ENCODE assay signal across 30 mouse cellular contexts in the genomic region with DNA sequence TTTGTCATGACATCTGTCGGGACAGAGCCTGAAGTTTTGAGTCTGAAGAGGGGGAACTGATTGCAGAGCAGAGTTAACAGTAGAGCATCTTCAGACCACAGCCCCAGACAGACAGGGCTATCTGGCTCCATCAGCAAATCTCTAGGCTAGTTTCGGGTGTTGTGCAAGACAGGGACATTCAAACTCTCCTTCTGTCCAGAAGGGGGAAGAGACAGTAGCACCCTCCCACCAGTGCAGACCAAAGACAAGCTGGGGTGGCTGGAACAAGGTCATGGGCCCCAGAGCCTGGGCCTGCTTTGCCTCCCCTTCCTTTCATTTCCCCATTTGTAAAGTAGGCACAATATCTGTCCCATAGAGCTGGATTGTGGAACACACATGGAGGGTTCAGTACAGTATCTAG.
A peak's percentile ranks its signal among the peaks of the same experiment; 100 is the strongest.
DNase-seq lines count a peak whose midpoint lies in the region; ATAC-seq and TF ChIP-seq lines count a peak whose summit lies in the region.
"Had no signal": no experiment of that assay in that cellular context is flagged by ENCODE, and none has a peak within 500 bp of the region (broad histone marks: within the 10 kb centered on the region; RNA-seq: fewer than 3 reads in every experiment).

No protein-coding gene starts in this region.

- WGBS in liver, adult 2 months, result 36% methylated on average over 2 of the region's 2 CpGs
- 64% methylated on average over 2 of the region's 2 CpGs for WGBS in liver, postnatal 0 days (ENCODE audit: insufficient replicate concordance)
- WGBS in forebrain, postnatal 0 days, result 85% methylated on average over 2 of the region's 2 CpGs

- H3K79me2 ChIP-seq in liver, adult 2 months (ENCODE audit: control insufficient read depth, insufficient read depth, low read length), result no peaks in the 10 kb centered on the region

- no peak overlapping the region for H3K27ac ChIP-seq in liver, adult 2 months (replicated peaks; ENCODE audit: insufficient read depth, low read depth, low read length)
- H3K27ac ChIP-seq in liver, postnatal 0 days (ENCODE audit: low read depth), result no peak overlapping the region
- H3K27ac ChIP-seq in forebrain, postnatal 0 days (ENCODE audit: low read depth, low read length), result no peak overlapping the region
- H3K27ac ChIP-seq: embryonic facial prominence, embryonic 13.5 days; forebrain, embryonic 10.5 days; limb, embryonic 13.5 days; midbrain, embryonic 12.5 days; neural tube, embryonic 12.5 days had no signal

- ATAC-seq in liver, postnatal 0 days, result no peak
- ATAC-seq in common myeloid progenitor, adult 5-6 weeks (replicated peaks; ENCODE audit: low read depth, poor library complexity, severe bottlenecking), result 0 out of 2 replicates have a peak, but pooled peaks have one; percentile 32
- ATAC-seq in forebrain, postnatal 0 days, result no peak
- ATAC-seq: forebrain, embryonic 16.5 days; intestine, postnatal 0 days; lung, postnatal 0 days had no signal

- no peak for TF ChIP-seq CTCF in liver, adult 2 months (IDR thresholded peaks at IDR 0.05; ENCODE audit: low read depth, low read length)
- no peak for TF ChIP-seq CTCF in liver, postnatal 0 days (IDR thresholded peaks at IDR 0.05; ENCODE audit: low read depth)
- no peak for TF ChIP-seq CTCF in forebrain, postnatal 0 days (IDR thresholded peaks at IDR 0.05; ENCODE audit: low read depth)

- peak; percentile 47 for DNase-seq in layer of hippocampus, adult 11-12 months (ENCODE audit: low spot score)
- no peak for DNase-seq in layer of hippocampus, adult 9-10 months (ENCODE audit: low spot score)
- DNase-seq in liver, adult 2 months (ENCODE audit: extremely low read depth, low read depth, low spot score), result peak; percentile 26
- no peak for DNase-seq in liver, postnatal 0 days
- no peak for DNase-seq in forebrain, postnatal 0 days
- DNase-seq in thymus, postnatal 0 days (ENCODE audit: low spot score), result no peak
- DNase-seq: adrenal gland, adult 8-10 months; cerebellum, adult 9-10 months; cerebellum, postnatal 36 days; gastrocnemius, postnatal 10 days; kidney, adult 9 months; kidney, postnatal 14 days; lung, adult 18-20 months; lung, postnatal 4 days; right cerebral cortex, adult 18-20 months; spleen, adult 18-20 months; thymus, postnatal 25 days had no signal

- no peaks in the 10 kb centered on the region for H3K4me1 ChIP-seq in liver, adult 2 months (ENCODE audit: control insufficient read depth, insufficient read depth, low read length)
- no peaks in the 10 kb centered on the region for H3K4me1 ChIP-seq in liver, postnatal 0 days (ENCODE audit: insufficient read depth)
- H3K4me1 ChIP-seq in forebrain, postnatal 0 days (ENCODE audit: insufficient read depth), result peaks cover 2% of the 10 kb centered on the region; the same call in 1 of the 2 replicates
- H3K4me1 ChIP-seq: embryonic facial prominence, embryonic 13.5 days; forebrain, embryonic 10.5 days; heart, embryonic 12.5 days; limb, embryonic 13.5 days; megakaryocyte, embryonic 14.5 days; midbrain, embryonic 12.5 days; neural tube, embryonic 12.5 days had no signal

- H3K27me3 ChIP-seq in liver, adult 2 months (ENCODE audit: control insufficient read depth, insufficient read depth, low read length), result no peaks in the 10 kb centered on the region
- no peaks in the 10 kb centered on the region for H3K27me3 ChIP-seq in liver, postnatal 0 days (ENCODE audit: insufficient read depth, low read length)
- no peaks in the 10 kb centered on the region for H3K27me3 ChIP-seq in forebrain, postnatal 0 days (ENCODE audit: insufficient read depth, low read length)
- H3K27me3 ChIP-seq: embryonic facial prominence, embryonic 13.5 days; limb, embryonic 13.5 days; megakaryocyte, embryonic 14.5 days; midbrain, embryonic 12.5 days; neural tube, embryonic 12.5 days had no signal

- H3K9ac ChIP-seq in liver, adult 2 months (ENCODE audit: low read depth, low read length), result no peak overlapping the region
- H3K9ac ChIP-seq in liver, postnatal 0 days (replicated peaks), result no peak overlapping the region
- H3K9ac ChIP-seq in forebrain, postnatal 0 days, result no peak overlapping the region
- H3K9ac ChIP-seq: embryonic facial prominence, embryonic 13.5 days; heart, embryonic 12.5 days; limb, embryonic 13.5 days; midbrain, embryonic 12.5 days; neural tube, embryonic 12.5 days had no signal

- H3K36me3 ChIP-seq in liver, adult 2 months (ENCODE audit: control insufficient read depth, insufficient read depth, low read length), result no peaks in the 10 kb centered on the region
- no peaks in the 10 kb centered on the region for H3K36me3 ChIP-seq in liver, postnatal 0 days (replicated peaks; ENCODE audit: insufficient read depth, low read length)
- H3K36me3 ChIP-seq in forebrain, postnatal 0 days (ENCODE audit: insufficient read depth), result no peaks in the 10 kb centered on the region
- H3K36me3 ChIP-seq: embryonic facial prominence, embryonic 13.5 days; forebrain, embryonic 10.5 days; G1E; heart, embryonic 12.5 days; limb, embryonic 13.5 days; midbrain, embryonic 12.5 days; neural tube, embryonic 12.5 days had no signal

- TF ChIP-seq POLR2A in liver, adult 2 months (IDR thresholded peaks at IDR 0.05; ENCODE audit: extremely low read depth, insufficient read depth, low read length), result no peak

- H3K9me3 ChIP-seq in liver, postnatal 0 days (ENCODE audit: low read length), result no peaks in the 10 kb centered on the region
- no peaks in the 10 kb centered on the region for H3K9me3 ChIP-seq in forebrain, postnatal 0 days (ENCODE audit: low read length)
- H3K9me3 ChIP-seq: embryonic facial prominence, embryonic 13.5 days; forebrain, embryonic 10.5 days; G1E; heart, embryonic 12.5 days; limb, embryonic 13.5 days; midbrain, embryonic 12.5 days; neural tube, embryonic 12.5 days had no signal

- no peak overlapping the region for H3K4me2 ChIP-seq in liver, postnatal 0 days (ENCODE audit: low read depth, low read length)
- no peak overlapping the region for H3K4me2 ChIP-seq in forebrain, postnatal 0 days (ENCODE audit: low read depth)
- H3K4me2 ChIP-seq: embryonic facial prominence, embryonic 13.5 days; heart, embryonic 12.5 days; limb, embryonic 13.5 days; midbrain, embryonic 12.5 days; neural tube, embryonic 12.5 days had no signal

- TF ChIP-seq EP300 in liver, postnatal 0 days (IDR thresholded peaks at IDR 0.05; ENCODE audit: low read depth), result no peak

- H3K4me3 ChIP-seq in liver, adult 2 months (ENCODE audit: insufficient read depth, low read depth, low read length), result no peak overlapping the region
- H3K4me3 ChIP-seq in liver, postnatal 0 days (ENCODE audit: low read depth, low read length), result no peak overlapping the region
- H3K4me3 ChIP-seq in forebrain, postnatal 0 days (ENCODE audit: low read depth, low read length), result no peak overlapping the region
- H3K4me3 ChIP-seq: embryonic facial prominence, embryonic 13.5 days; forebrain, embryonic 10.5 days; heart, embryonic 12.5 days; limb, embryonic 13.5 days; megakaryocyte, embryonic 14.5 days; midbrain, embryonic 12.5 days; myocyte; neural tube, embryonic 12.5 days had no signal

Comparison
In these comparisons a context has a peak if more than half of its experiments do, and no peak if none do; other contexts are left out.
1. DNase-seq: peak in layer of hippocampus, adult 11-12 months (single experiment) and liver, adult 2 months (single experiment); none in layer of hippocampus, adult 9-10 months (single experiment), liver, postnatal 0 days (single experiment), forebrain, postnatal 0 days (single experiment) and thymus, postnatal 0 days (single experiment).